Mouse (Mus musculus): ENCODE results near the gene Cypt15. TPM values are rescaled to one million over a fixed set of nuclear protein-coding genes. Genes with fewer than 3 reads are reported as not detected.
"Not testable (repeated sequence)": the region's sequence is repeated elsewhere in the genome, so short reads cannot be mapped to it uniquely, and the experiment has no call there.

The Cypt15 gene
- not detected for total RNA-seq (2021)

GRCm38 (mm10) chrX:39345967-39346366 is at the start of gene Cypt15:
TSS of gene Cypt15 (plus strand) at chrX:39346267.
- intact Hi-C loops (cut with DNase I); DNase-seq (ENCODE audit: low spot score in 2 of 2): not testable (repeated sequence)

- intact Hi-C loops (cut with DNase I), result no loop called here
- no peak for DNase-seq (ENCODE audit: low spot score in 2 of 2)
Observed at GRCm38 (mm10) chrX:39370932-39371331, 24.9 kb downstream of the Cypt15 start.

GRCm38 (mm10) chrX:39378830-39379229 is 32.8 kb downstream of the Cypt15 start:
- peak in 1 of 2 experiments; percentile 4 for DNase-seq (ENCODE audit: low spot score in 2 of 2)
- intact Hi-C loops (cut with DNase I), result no loop called here

GRCm38 (mm10) chrX:39383806-39384205 is 37.7 kb downstream of the Cypt15 start:
- intact Hi-C loops (cut with DNase I), result no loop called here
- no peak for DNase-seq (ENCODE audit: low spot score in 2 of 2)
